Mouse (Mus musculus) lung, postnatal 0 days (tissue): ENCODE data around the gene Slc25a27. TPM values are rescaled to one million over a fixed set of nuclear protein-coding genes. Genes with fewer than 3 reads are reported as not detected.

ENCODE experiments used
- ATAC-seq: fragments of 200-750 bp; cut with Nextera tagmentation; 2 replicates; pipeline ENCODE4 v1.8.0; 2017; ENCODE audit warnings: moderate library complexity
- DNase-seq: peaks from one replicate; pipeline ENCODE4 v3.0.0-alpha.2; 2016; ENCODE audit warnings: low spot score
- H3K27ac ChIP-seq: fragments of 300-500 bp; sonication (generic); 2 replicates; pipeline ENCODE4 v1.5.1; 2014; ENCODE audit warnings: antibody characterized with exemption, mild to moderate bottlenecking, low read length, mixed read lengths
- H3K27me3 ChIP-seq: fragments of 300-500 bp; sonication (generic); replicated peaks from 2 replicates; pipeline ENCODE4 v1.6.1; 2014; ENCODE audit warnings: low read length, mixed read lengths; ENCODE audit not compliant: insufficient read depth
- H3K36me3 ChIP-seq: fragments of 300-500 bp; sonication (generic); 2 replicates; pipeline ENCODE4 v1.6.1; 2014; ENCODE audit warnings: low read length, mixed read lengths; ENCODE audit not compliant: insufficient read depth
- H3K4me1 ChIP-seq: fragments of 300-500 bp; sonication (generic); 2 replicates; pipeline ENCODE4 v1.6.1; 2014; ENCODE audit warnings: antibody characterized with exemption, low read depth, low read length, mixed read lengths; ENCODE audit not compliant: insufficient read depth
- H3K4me2 ChIP-seq: fragments of 300-500 bp; sonication (generic); replicated peaks from 2 replicates; pipeline ENCODE4 v1.6.1; 2014; ENCODE audit warnings: low read depth, mild to moderate bottlenecking, low read length, moderate library complexity, mixed read lengths
- H3K4me3 ChIP-seq: fragments of 300-500 bp; sonication (generic); 2 replicates; pipeline ENCODE4 v1.5.1; 2014; ENCODE audit warnings: low read depth, low read length
- H3K9ac ChIP-seq: fragments of 300-500 bp; sonication (generic); replicated peaks from 2 replicates; pipeline ENCODE4 v1.6.1; 2014; ENCODE audit warnings: low read depth, mild to moderate bottlenecking
- H3K9me3 ChIP-seq: fragments of 300-500 bp; sonication (generic); 2 replicates; pipeline ENCODE4 v1.6.1; 2016; ENCODE audit warnings: low read length, mixed read lengths
- CTCF ChIP-seq: IDR thresholded peaks from 2 replicates; pipeline ENCODE4 v1.5.1; 2016; ENCODE audit warnings: antibody characterized with exemption, mild to moderate bottlenecking
- EP300 ChIP-seq: IDR thresholded peaks from 2 replicates; pipeline ENCODE4 v1.6.1; 2016; ENCODE audit warnings: antibody characterized with exemption, mild to moderate bottlenecking, control low read depth
- WGBS: fragments of 180-500 bp; shearing (Covaris S2); extraction: QIAGEN DNeasy Blood & Tissue Kit; methylation state at CpG from one replicate; pipeline ENCODE4 v1.1.7; 2014; 5-methylcytosine and 5-hydroxymethylcytosine counted together
- polyA plus RNA-seq: library from polyadenylated mRNA; unstranded; fragments of >200 nt; fragmentation: Nextera tagmentation; extraction: Ambion mirVana; gene quantifications from 2 replicates; pipeline ENCODE4 v1.2.1, GENCODE M21; 2015

The Slc25a27 gene
- polyA plus RNA-seq, 1 experiment from 2014 or later, result 12.0 TPM

GRCm38 (mm10) chr17:43622076-43622475, 44.9 kb downstream of the Slc25a27 start:
- DNase-seq (no peak), ATAC-seq (no peak)
- 81% methylated on average over 10 of the region's 10 CpGs for WGBS
- Histone ChIP-seq H3K4me2 (no peak overlapping the region), H3K27me3 (no peaks in the 10 kb centered on the region), H3K36me3 (no peaks in the 10 kb centered on the region), H3K4me1 (no peaks in the 10 kb centered on the region), H3K9me3 (no peaks in the 10 kb centered on the region), H3K9ac (no peak overlapping the region), H3K27ac (no peak overlapping the region), H3K4me3 (no peak overlapping the region)
- TF ChIP-seq CTCF (no peak), EP300 (no peak)

GRCm38 (mm10) chr17:43619156-43619555, 47.9 kb downstream of the Slc25a27 start:
- no peaks in the 10 kb centered on the region for H3K4me1 ChIP-seq
- H3K9ac ChIP-seq, result no peak overlapping the region
- no peaks in the 10 kb centered on the region for H3K9me3 ChIP-seq
- no peak overlapping the region for H3K4me3 ChIP-seq
- 78% methylated on average over 9 of the region's 9 CpGs for WGBS
- DNase-seq (no peak), ATAC-seq (no peak)
- H3K27me3 ChIP-seq, result no peaks in the 10 kb centered on the region
- no peak overlapping the region for H3K27ac ChIP-seq
- TF ChIP-seq CTCF (no peak), EP300 (no peak)
- no peaks in the 10 kb centered on the region for H3K36me3 ChIP-seq
- H3K4me2 ChIP-seq, result no peak overlapping the region

GRCm38 (mm10) chr17:43612221-43612620, 54.8 kb downstream of the Slc25a27 start:
- WGBS, result 55% methylated on average over 3 of the region's 3 CpGs
- TF ChIP-seq EP300, result no peak
- no peak for TF ChIP-seq CTCF
- Histone ChIP-seq H3K9me3 (no peaks in the 10 kb centered on the region), H3K9ac (no peak overlapping the region), H3K36me3 (no peaks in the 10 kb centered on the region), H3K4me3 (no peak overlapping the region), H3K27me3 (no peaks in the 10 kb centered on the region), H3K27ac (no peak overlapping the region), H3K4me2 (no peak overlapping the region), H3K4me1 (no peaks in the 10 kb centered on the region)
- ATAC-seq (no peak), DNase-seq (no peak)

GRCm38 (mm10) chr17:43611586-43611985, 55.4 kb downstream of the Slc25a27 start:
- ATAC-seq (no peak), DNase-seq (peak; percentile 49)
- Histone ChIP-seq H3K9me3 (no peaks in the 10 kb centered on the region), H3K4me1 (no peaks in the 10 kb centered on the region), H3K9ac (no peak overlapping the region), H3K4me2 (no peak overlapping the region), H3K27me3 (no peaks in the 10 kb centered on the region), H3K27ac (no peak overlapping the region), H3K4me3 (no peak overlapping the region), H3K36me3 (no peaks in the 10 kb centered on the region)
- 12% methylated on average over 7 of the region's 7 CpGs for WGBS
- TF ChIP-seq CTCF, result peak; percentile 82
- TF ChIP-seq EP300, result no peak

- ATAC-seq, result no peak
- H3K27me3 ChIP-seq, result no peaks in the 10 kb centered on the region
- peak; percentile 61 for DNase-seq
- WGBS, result 10% methylated on average over 3 of the region's 3 CpGs
- H3K4me2 ChIP-seq, result no peak overlapping the region
- TF ChIP-seq CTCF (peak; percentile 96), EP300 (no peak)
- no peaks in the 10 kb centered on the region for H3K4me1 ChIP-seq
- H3K9ac ChIP-seq, result no peak overlapping the region
- no peak overlapping the region for H3K27ac ChIP-seq
- no peak overlapping the region for H3K4me3 ChIP-seq
- no peaks in the 10 kb centered on the region for H3K36me3 ChIP-seq
- no peaks in the 10 kb centered on the region for H3K9me3 ChIP-seq
Measured at GRCm38 (mm10) chr17:43606704-43607103, 60.3 kb downstream of the Slc25a27 start.

- no peak for ATAC-seq
- H3K9me3 ChIP-seq, result no peaks in the 10 kb centered on the region
- no peak overlapping the region for H3K4me3 ChIP-seq
- H3K27ac ChIP-seq, result no peak overlapping the region
- H3K9ac ChIP-seq, result no peak overlapping the region
- WGBS, result 52% methylated on average over 4 of the region's 4 CpGs
- H3K36me3 ChIP-seq, result no peaks in the 10 kb centered on the region
- TF ChIP-seq EP300 (no peak), CTCF (no peak)
- DNase-seq, result no peak
- H3K4me2 ChIP-seq, result no peak overlapping the region
- no peaks in the 10 kb centered on the region for H3K27me3 ChIP-seq
- no peaks in the 10 kb centered on the region for H3K4me1 ChIP-seq
Measured at GRCm38 (mm10) chr17:43598706-43599105, 68.3 kb downstream of the Slc25a27 start.

- no peaks in the 10 kb centered on the region for H3K4me1 ChIP-seq
- no peak overlapping the region for H3K27ac ChIP-seq
- ATAC-seq (no peak), DNase-seq (no peak)
- no peak overlapping the region for H3K4me2 ChIP-seq
- 100% methylated on average over 2 of the region's 2 CpGs for WGBS
- TF ChIP-seq CTCF, result no peak; the same call in 1 of the 2 replicates
- no peaks in the 10 kb centered on the region for H3K36me3 ChIP-seq
- no peak overlapping the region for H3K9ac ChIP-seq
- H3K27me3 ChIP-seq, result no peaks in the 10 kb centered on the region
- no peaks in the 10 kb centered on the region for H3K9me3 ChIP-seq
- no peak overlapping the region for H3K4me3 ChIP-seq
Measured at GRCm38 (mm10) chr17:43597742-43598141, 69.3 kb downstream of the Slc25a27 start.
